Mouse (Mus musculus) liver, postnatal 0 days (tissue): ENCODE measurements around the gene Mpdu1.

ENCODE experiments used
- CTCF ChIP-seq: sonication (generic); IDR thresholded peaks from 2 replicates; pipeline ENCODE4 v1.5.1; 2016; ENCODE audit warnings: antibody characterized with exemption, low read depth
- EP300 ChIP-seq: IDR thresholded peaks from 2 replicates; pipeline ENCODE4 v1.6.1; 2016; ENCODE audit warnings: antibody characterized with exemption, low read depth, mild to moderate bottlenecking

DNA sequence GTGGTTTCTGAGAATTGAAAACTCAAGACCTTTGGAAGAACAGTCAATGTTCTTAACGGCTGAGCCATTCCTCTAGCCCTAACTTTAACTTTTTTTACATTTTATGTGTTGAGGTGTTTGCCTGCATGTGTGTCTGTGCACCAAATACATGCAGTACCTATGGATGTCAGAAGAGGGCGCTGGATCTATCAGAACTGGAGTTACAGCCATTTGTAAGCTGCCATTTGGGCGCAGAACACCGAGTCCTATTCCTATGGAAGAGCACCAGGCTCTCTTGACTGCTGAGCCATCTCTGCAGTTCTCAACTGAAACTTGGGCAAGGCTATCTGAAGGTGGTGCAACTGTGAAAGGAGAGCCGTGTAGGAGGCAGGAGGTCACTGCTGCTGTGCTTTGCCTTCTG, 36.1 kb upstream of the Mpdu1 start:
- TF ChIP-seq CTCF (peak; percentile 46), EP300 (no peak)
